Mouse (Mus musculus) testis, postnatal 10 days (tissue): ENCODE measurements around the gene Rad51b.
"Not testable (repeated sequence)": the region's sequence is repeated elsewhere in the genome, so short reads cannot be mapped to it uniquely, and the experiment has no call there.

ENCODE experiments used
- DNase-seq: peaks from one replicate; pipeline ENCODE4 v3.0.0; 2021; ENCODE audit warnings: low spot score

The Rad51b gene

GRCm38 (mm10) chr12:79297121-79297576 is at the start of gene Rad51b:
Gene Rad51b (plus strand): TSS chr12:79297282.
- DNase-seq: peak; percentile 63

GRCm38 (mm10) chr12:79248110-79248509 is 49.0 kb upstream of the Rad51b start:
- no peak for DNase-seq

- no peak for DNase-seq
These were observed 43.6 kb upstream of the Rad51b start for GRCm38 (mm10) chr12:79253294-79254053.

- no peak for DNase-seq
These were observed 42.1 kb upstream of the Rad51b start for GRCm38 (mm10) chr12:79254975-79255374.

- DNase-seq: no peak
These were observed 36.9 kb upstream of the Rad51b start for GRCm38 (mm10) chr12:79260154-79260553.

GRCm38 (mm10) chr12:79261035-79261434 is 36.0 kb upstream of the Rad51b start:
- DNase-seq: peak; percentile 74

- no peak for DNase-seq
These were observed 24.5 kb upstream of the Rad51b start for GRCm38 (mm10) chr12:79272604-79273003.

- no peak for DNase-seq
These were observed 17.5 kb upstream of the Rad51b start for GRCm38 (mm10) chr12:79279513-79280115.

GRCm38 (mm10) chr12:79282595-79282994 is 14.5 kb upstream of the Rad51b start:
- DNase-seq: no peak

- no peak for DNase-seq
These were observed 4.2 kb upstream of the Rad51b start for GRCm38 (mm10) chr12:79292874-79293273.

- DNase-seq: peak; percentile 87
These were observed 811 bp upstream of the Rad51b start, which contains the start of gene Zfyve26 for GRCm38 (mm10) chr12:79296126-79296816. Gene Zfyve26 (minus strand): TSS chr12:79296304.

GRCm38 (mm10) chr12:79297884-79298636 is 978 bp downstream of the Rad51b start:
- no peak for DNase-seq

- DNase-seq: no peak
These were observed 4.7 kb downstream of the Rad51b start for GRCm38 (mm10) chr12:79301802-79302201.

- no peak for DNase-seq
These were observed 8.0 kb downstream of the Rad51b start for GRCm38 (mm10) chr12:79305131-79305530.

- no peak for DNase-seq
These were observed 8.9 kb downstream of the Rad51b start for GRCm38 (mm10) chr12:79306013-79306412.

GRCm38 (mm10) chr12:79313721-79314120 is 16.6 kb downstream of the Rad51b start:
- no peak for DNase-seq

- no peak for DNase-seq
These were observed 20.3 kb downstream of the Rad51b start for GRCm38 (mm10) chr12:79317339-79317738.

- no peak for DNase-seq
These were observed 23.8 kb downstream of the Rad51b start for GRCm38 (mm10) chr12:79320895-79321294.

GRCm38 (mm10) chr12:79322539-79322938 is 25.5 kb downstream of the Rad51b start:
- DNase-seq: not testable (repeated sequence)

GRCm38 (mm10) chr12:79326236-79326635 is 29.2 kb downstream of the Rad51b start:
- no peak for DNase-seq

GRCm38 (mm10) chr12:79326745-79327144 is 29.7 kb downstream of the Rad51b start:
- no peak for DNase-seq

GRCm38 (mm10) chr12:79327868-79328267 is 30.8 kb downstream of the Rad51b start:
- DNase-seq: no peak
